Mouse (Mus musculus): ENCODE results near the gene Mpped2.

The Mpped2 gene

DNA sequence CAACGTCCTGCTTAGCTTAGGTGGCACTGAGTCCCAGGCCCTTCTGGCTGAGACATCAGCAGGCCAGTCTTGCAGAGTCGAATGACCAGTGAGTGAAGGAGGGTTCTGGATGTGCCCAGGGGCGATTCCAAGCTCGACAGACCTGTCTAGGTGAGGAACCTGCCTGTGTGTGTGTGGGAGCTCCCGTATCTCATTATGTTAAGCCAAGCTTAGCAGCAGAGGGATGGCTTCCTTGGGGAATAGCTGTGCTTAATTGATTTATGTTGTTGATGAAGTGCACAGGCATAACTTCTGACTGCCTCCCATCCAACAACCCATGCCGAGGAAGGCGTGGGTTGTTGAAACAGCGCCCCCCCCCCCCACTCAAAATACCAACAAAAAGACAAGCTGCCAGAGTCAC is 128.2 kb downstream of the Mpped2 start:
- DNase-seq: no peak

DNA sequence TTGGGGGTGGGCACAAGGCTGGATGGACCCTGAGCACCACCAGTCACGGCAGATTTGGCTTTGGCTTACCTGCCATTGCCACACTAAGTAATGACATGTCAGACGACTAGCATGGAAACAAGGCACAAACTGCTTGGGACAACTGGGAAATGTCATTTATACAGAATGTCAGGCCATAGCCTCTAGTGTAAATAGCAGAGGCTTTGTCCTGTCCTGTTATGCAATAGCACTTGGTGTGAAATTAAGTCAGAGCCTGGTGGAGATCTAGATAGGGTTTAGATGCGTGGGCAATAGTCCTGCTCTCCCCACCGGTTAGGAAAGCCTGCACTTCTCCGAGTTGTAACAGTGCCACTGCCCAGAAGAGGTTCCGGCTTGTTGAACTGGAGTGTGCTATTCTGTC is 128.8 kb downstream of the Mpped2 start:
- no peak for DNase-seq

DNA sequence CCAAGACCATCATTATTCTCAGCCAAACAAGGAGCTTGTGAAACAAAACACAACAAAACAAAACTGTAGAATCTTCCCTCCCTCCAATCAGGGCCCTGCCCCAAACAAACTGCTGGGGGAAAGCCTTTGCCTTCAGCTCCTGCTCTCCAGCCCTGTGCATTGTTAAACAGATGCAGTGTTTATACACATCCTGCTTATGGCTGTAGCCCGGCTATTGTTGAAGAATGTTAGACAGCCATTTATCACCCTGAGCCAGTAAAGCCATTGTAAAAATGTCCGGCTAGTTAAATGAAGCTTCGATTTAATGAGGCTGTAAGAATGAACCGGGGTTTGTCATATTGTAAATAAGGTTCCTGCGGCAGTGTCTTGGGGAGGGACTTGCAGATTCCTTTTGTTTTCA is 129.5 kb downstream of the Mpped2 start:
- no peak for DNase-seq

DNA sequence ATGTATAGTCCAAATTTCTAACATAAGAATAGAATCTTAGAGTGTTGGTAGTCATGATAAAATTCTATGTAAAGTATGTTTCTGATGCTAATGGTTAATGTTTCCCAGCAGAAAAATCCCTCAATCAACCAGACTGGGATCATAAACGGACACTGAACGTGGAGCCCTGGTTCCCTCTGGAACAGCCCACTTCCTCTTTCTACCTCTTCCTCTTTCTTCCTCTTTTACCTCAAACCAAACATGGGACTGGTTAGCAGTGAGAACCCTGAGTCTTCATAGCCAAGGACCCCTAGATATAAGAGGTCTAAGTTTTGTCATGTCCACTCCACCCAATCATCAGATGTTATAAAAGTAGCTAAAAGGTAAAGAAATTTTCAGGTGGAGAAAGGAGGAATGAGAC is 132.4 kb downstream of the Mpped2 start:
- no peak for DNase-seq

DNA sequence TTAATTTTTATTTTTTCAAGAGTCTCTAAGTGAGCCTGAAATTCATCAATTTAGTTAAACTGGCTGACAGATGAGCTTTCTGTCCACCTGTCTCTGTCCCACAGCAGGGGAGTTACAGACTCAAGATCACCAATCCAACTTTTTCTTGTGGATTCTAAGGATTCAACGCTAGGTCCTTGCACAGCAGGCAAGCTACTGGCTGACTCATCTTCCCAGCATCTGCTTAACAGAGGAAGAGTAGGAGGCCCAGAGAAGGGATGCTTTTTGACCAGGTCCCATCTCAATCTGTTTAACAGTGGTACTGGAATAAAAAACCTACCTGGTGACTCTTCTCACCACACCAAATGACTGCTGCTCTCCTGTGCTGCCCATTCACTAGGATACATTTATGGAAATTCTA is 133.0 kb downstream of the Mpped2 start:
- no peak for DNase-seq

DNA sequence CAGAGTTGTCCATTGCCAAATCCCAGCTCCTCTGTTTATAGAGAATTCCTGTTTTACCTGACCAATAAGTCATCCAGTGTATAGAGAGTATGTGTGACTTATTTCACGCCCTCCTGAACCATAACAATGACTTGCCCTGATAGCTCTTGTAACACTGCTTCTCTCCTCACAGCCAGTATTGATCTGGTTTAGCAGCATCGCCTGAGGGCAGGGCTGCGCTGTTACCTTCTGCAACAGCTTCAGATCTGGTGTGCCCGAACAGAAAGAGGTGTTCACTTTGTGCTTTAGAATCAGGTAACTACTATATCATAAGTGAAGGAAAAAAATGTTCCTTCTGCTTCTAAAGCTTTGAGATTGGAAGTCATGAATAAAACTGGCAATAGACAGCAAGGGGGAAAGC is 133.7 kb downstream of the Mpped2 start:
- DNase-seq: no peak

DNA sequence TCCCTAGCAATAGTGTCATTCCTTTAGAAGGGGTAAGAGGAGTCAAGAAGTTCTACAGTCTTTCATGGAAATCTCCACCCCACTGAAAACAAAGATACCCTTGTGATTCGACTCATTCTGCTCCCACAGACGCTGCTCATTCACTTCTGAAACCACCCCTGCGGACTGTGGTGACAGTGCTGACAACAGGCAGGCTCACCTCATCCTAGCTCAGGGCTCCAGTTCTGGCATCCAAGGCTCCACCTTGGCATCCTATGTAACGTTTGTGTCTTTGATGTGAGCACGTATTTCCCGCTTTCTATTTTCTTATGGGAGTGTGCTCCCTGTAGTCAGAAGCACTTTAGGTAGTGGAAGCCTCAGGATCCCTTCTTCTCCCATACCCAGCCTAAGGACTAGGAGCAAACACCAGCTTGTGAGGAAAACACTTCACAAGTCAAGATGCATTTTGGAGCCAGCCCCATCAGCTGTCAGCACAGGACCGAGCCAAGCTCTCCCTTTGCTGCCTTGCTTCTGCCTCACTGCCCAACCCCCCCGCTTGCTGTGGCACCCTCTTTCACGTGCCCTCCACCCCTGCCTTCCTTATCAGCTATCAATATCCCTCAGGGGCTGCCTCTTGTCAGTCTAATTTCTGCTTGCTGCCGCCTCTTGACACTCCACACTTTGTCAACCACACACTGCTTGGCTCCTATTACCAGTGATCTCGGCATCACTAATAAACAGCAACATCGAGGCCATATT is 135.7 kb downstream of the Mpped2 start:
- no peak for DNase-seq

DNA sequence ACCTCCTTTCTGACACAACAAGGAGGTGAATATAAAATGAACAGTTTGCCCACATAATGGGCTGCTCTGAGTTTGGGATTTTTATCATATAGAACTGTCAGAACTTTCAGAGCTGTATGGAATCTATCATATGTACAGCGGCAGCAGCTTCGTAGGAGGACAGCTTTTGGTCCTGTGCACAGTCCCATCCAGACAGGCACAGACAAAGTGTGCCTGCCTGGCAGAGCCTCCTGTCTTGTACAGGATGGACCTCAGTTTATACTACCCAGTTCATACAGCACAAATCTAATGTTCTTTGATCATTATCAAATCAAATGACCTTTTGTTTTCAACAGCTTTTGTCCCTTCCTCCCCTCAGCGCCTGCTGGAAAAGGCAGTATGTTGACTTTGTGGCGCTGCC is 136.4 kb downstream of the Mpped2 start:
- no peak for DNase-seq

DNA sequence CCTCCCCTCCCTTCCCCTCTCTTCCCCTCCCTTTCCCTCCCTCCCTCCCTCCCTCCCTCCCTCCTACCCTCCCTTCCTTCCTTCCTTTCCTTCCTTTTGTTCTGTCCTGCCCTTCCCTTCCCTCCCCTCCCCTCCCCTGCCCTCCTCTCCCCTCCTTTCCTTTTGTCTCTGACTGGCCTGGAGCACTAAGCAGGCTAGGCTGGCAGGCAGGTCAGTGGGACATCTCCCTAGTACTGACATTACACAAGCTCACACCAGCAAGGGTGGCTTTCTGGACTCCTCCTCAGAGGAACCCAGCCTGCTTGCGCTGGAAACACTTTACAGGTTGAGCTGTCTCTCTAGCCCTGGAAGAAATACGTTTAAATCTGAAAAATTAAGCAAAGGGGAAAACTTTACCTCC is 139.5 kb downstream of the Mpped2 start:
- DNase-seq: no peak

DNA sequence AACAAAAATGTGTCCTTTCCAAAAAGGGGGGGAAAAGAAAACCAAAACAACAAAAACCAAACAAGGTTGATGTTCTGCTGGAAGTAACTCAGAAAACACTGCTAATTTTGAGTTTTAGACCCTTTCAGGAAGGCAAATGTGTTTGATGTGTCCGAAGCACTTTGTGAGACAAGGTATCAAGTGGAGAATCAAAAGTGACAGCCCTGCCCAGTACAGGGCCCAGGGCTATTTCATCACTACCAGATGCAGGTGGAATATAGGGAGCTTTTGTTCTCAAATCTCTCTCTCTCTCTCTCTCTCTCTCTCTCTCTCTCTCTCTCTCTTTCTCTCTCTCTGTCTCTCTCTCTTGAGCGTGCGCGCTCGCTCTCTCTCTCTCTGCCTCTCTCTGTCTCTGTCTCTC is 140.1 kb downstream of the Mpped2 start:
- DNase-seq: no peak

DNA sequence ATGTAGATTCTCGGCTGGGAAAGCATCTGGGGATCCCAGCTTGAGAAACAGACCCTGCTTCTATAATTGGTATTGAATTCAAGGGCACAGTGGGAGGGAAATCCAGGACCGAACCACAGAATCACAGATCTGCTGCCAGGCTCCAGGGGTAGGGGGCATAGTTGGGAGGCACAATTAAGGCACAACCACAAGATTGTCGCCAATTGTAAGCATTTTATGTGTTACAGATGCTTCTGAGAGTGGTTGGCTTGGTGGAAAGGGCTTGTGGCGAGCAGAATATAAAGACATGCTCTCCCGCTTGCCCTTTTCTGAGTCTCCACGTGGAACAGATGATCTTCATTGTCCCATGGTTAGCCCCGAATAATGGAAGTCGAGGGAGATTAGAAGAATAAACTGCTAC is 142.3 kb downstream of the Mpped2 start:
- DNase-seq: no peak

DNA sequence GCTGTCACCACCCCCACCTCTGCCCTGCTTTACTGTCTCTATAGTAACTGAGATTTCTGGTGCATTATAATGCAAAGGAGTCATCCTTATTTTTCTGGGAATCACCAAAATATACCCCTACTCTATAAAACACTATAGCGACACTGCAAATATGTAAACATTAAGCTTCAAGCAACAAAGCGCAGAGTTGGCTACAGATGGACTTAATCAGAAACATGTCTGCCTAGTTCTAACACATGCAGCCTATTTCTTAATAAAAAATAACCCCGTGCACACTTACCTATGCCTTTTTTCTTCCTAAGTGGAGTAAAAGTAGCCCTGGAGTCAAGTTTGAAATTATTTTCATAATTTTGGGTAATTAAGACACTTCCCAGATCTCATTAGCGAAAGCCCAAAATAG is 144.2 kb downstream of the Mpped2 start:
- DNase-seq: no peak

DNA sequence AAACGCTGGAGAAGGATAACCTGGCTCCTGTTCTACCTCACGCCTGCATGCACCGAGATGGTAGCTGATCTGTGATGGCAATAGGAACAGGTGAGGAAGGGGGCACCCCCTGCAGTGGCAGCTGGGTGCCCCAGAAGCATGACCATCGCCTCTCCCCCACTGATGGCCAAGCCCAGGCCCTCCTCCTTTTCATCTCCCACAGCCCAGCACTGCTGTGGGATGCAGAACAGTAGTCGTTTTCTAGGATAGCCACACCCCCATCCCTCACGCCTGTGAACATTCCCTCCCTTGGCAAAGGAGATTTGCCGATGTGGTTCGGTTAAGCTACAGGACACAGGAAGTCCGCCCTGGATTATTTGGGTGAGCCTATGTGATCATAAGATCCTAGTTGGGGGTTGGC is 151.1 kb downstream of the Mpped2 start:
- no peak for DNase-seq

DNA sequence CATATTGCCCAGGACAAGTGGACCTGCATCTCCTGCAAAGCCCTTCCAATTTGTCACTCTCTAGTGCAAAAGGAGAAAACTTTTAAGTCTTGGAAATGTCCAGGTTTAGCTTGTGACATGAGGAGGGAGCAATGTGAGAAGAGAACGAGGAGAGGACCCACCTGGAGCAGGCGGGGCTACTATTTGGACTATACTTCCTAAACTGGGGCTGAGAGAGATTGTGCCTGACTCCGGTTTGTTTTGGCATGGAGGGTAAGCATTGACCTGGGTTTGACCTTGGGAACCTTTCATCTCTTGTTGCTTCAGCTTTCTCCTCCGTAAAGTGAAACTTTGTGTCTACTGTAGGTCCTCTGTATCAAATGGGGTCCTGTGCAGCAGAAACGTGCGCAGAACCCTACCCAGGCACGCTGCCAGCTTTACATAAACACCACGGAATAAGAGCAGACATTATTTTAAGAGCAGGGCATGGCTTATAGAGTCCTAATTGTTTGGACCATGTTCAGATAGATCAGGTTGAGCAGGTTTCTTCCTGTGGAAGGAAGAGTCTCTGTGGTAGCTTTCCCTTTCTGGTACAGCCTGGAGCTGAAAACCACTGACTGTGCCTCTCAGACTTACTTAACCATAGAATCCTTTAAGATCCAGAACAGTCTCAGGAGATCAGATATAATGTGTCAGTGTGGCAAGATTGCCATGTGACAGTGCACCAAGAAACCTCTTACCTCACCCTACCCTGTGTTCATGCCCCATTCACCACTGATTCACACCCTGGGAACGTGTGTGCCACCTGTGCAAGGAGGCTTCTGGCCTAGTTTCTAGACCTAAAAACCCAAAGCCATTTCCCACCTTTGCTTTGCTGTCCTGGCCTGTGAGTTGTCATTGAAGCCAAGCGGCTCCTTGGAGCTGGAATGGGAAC is 152.0 kb downstream of the Mpped2 start:
- peak; percentile 7 for DNase-seq

DNA sequence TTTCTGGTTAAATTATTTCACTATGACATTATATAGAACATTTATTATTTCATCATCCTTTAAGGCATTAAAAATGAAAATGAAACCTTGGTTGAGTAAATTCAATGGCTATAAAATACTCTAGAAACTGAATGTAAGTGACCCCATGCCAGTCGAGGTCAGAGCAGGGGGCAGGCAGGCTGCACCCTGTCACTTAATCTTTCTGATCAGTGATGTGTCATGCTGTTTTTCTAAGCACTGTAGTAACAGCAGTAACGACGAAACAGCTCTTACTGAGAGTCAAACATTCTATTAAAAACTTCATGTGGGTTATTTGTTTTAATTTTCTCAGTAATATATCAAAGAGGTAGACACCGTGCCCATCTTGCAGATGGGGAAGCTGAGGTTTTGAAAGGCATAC is 153.4 kb downstream of the Mpped2 start:
- no peak for DNase-seq

DNA sequence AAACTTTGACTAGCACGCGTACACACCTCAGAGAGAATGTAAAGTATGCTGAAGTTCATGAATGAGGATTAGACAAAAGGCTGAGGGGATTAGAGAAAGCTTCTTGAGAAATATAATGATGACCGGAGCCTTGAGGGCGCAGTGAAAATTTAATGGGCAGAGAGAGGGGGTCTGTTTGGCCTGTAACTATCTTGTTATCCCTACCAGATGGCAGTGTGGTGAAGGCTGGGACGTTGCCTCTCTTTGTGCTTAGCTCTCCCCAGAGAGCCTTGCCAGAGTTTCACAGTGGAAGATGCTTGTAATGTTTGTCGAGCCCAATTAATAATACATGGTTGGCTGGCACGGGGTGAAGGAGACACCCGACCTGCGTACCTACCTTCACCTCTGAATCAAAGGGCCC is 156.3 kb downstream of the Mpped2 start:
- DNase-seq: no peak

DNA sequence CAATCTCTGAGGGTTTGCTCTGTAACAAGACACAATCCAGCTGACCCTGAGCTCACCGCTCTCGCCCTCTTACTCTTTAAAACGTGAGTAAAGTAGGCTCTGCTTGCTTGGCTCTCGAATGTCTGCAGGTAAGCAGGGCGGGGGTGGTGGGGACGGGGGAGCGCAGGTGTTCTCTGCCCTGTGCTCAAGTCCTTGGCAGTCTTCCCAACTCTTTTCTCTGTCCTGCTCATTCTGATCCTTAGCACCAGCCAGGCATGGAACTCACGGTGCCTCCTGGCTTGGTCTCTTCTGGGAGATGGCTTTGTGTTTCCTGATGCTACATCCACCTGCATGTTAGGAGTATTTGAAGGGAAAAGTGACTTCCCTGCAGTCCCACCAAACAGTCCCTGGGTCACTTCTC is 158.4 kb downstream of the Mpped2 start:
- peak; percentile 14 for DNase-seq

DNA sequence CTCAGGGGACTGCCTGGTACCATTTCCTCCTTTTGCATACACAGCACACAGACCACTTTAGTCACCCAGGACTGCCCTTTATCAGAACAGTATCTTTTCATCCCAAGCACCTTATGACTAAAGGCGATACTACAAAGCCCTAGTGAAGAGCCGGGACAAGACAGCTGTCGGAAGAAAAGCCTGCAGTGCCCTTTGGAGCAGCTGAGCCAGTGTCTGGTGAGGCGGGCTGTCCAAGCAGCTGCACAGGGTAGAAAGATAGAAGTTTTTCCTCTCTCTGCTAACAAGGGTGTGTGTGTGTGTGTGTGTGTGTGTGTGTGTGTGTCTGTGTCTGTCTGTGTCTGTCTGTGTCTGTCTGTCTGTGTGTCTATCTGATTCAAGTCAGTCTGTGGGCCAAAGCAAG is 161.1 kb downstream of the Mpped2 start:
- DNase-seq: no peak

DNA sequence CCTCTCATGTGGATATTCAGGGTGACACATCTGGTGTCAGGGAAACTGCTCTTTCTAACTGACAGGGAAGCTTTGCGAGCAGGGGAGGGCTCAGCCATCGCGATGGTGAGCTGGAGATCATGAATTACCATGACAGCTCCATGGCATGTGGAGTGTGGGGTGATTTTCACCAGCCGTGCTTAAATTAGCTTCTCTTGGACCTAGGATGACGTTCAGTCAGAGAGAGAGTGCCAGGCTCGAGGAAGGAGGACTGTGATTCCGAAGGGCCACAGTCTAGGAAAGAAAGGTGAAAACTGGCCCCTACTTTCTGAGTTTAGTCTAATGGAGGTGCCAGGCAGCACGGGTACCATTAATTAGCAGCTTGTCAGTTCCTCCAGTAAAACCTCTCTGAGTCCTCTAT is 161.7 kb downstream of the Mpped2 start:
- no peak for DNase-seq

DNA sequence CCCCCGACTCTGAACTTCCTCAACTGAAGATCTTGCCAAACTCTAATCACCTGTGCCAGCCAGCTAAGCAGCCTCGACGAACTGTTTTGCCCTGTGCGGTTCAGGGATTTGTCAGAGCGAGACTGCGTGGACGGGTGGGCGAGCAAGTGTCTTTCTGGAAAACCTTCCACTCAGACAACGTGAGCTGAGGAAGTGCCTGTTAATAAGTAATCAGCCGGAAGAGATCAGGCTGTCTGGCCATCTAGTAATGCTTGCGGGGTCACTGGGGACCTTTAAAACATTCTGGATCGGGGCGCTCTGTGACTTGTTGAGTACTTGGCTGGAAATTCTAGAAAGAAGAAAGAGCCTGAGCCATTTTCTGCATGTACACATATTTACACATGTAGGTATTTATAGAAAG is 162.1 kb downstream of the Mpped2 start:
- DNase-seq: peak; percentile 54

DNA sequence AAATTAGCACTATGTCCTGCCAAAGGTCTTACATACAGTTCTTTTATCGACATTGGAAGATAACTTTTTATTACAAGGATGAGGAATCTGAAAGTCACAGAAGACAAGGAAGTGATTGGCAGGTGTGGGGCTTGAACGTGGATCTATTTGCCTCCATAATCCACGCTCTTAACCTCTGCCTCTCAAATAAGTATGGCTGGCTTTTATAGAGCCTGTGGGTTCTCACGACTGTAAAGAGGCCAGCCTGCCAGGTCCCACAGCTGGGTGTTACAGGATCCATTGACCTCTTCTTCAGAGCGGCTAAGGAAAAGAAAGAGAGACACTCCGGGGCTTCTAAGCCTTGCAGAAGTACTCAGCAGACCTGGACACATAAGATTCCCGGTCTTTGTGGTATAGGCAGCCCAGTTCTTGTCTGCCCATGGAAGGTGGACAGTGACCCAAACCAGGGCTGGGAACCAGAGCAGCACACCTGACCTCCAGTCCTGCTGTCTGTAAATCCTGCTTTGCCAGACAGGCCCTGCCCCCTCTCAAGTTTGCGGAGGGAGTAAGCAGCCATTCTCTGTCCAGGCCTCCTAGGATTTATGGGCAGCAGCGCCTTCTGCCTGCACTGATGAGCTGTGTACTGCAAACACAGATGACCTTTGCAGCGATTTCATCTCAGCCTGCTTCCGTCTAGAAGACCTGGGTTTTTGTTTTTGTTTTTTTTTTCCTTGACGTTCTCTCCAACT is 162.7 kb downstream of the Mpped2 start:
- peak; percentile 27 for DNase-seq

DNA sequence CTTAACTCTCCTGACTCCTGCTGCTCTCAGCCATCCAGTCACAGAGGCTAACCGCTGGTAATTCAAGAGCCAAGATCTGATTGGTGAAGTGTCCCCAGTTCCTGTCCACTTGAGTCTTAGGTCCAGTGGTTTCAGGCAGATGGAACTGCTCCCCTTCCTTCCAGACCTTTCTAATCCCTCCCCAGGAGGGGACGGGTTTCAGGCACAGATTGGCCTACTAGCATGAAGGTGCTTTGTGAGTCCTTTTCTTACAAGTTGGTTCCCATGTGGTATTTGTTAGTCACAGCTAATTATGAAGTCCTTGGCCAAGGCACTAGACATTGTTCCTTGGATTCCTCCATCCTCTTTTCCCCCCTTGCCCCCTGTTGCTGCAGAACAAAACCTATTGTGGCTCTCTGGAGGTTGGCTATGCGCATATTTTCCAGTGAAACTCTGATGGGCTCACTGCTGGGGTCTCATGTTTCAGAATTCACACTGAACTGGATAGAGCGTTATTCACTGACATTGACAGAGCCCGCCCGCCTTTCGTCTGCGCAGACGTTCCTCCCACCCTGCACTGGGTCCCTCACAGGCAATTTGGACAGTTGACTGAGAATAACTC is 163.4 kb downstream of the Mpped2 start:
- no peak for DNase-seq

DNA sequence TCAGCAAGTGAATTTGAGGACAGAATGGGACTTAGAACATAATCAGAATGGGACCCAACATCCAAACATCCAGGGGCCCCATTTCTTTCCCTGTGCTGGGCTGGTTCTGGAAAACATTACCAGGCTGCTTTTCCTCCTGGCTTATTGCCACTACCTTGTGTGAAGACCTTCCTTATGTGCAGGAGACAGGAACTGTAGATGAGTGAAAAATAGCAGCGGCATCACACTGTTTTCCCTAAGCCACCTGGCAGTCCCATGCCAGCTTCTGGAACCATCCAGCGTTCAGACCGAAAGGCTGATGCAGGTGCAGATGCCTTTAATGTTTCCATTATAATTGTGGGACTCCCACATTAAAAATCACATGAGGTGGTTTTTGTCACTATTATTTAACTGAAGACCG is 164.2 kb downstream of the Mpped2 start:
- no peak for DNase-seq
